In genomic region chr14:23094546-23095157, GRCm38 (mm10) we compare ENCODE assay signal across 19 mouse cellular contexts.
A peak's percentile ranks its signal among the peaks of the same experiment; 100 is the strongest.
DNase-seq lines count a peak whose midpoint lies in the region; ATAC-seq lines count a peak whose summit lies in the region.
"Had no signal": no experiment of that assay in that cellular context is flagged by ENCODE, and none has a peak within 500 bp of the region (broad histone marks: within the 10 kb centered on the region; RNA-seq: fewer than 3 reads in every experiment).

No protein-coding gene starts in this region.

- peak; percentile 75; the same call in 1 of the 2 replicates for ATAC-seq in midbrain, embryonic 13.5 days
- no peak for ATAC-seq in midbrain, embryonic 11.5 days (ENCODE audit: low FRiP score)
- peak; percentile 64 for ATAC-seq in hindbrain, embryonic 16.5 days

- peak overlapping the region; percentile 56 for H3K27ac ChIP-seq in midbrain, embryonic 13.5 days
- no peak overlapping the region for H3K27ac ChIP-seq in midbrain, embryonic 11.5 days (ENCODE audit: low read depth, low read length)
- peak overlapping the region; percentile 29; the same call in 1 of the 2 replicates for H3K27ac ChIP-seq in hindbrain, embryonic 16.5 days (ENCODE audit: low read depth, low read length)
- H3K27ac ChIP-seq: left cerebral cortex, adult 2 months; liver, embryonic 14.5 days; neural tube, embryonic 12.5 days had no signal

- peak; percentile 15 for DNase-seq in embryo, embryonic 10.5 days (ENCODE audit: low spot score)
- DNase-seq in embryo, embryonic 9.5 days (ENCODE audit: extremely low spot score): no peak
- DNase-seq in midbrain, embryonic 11.5 days (ENCODE audit: low spot score, missing footprints): no peak
- DNase-seq in retina, postnatal 1 day: peak; percentile 10
- DNase-seq in right cerebral cortex, postnatal 14 days: no peak
- no peak for DNase-seq in kidney, postnatal 14 days
- DNase-seq: cerebellum, adult 11 months; cerebellum, postnatal 36 days; gastrocnemius, postnatal 36 days; heart, postnatal 36 days; kidney, adult 18-20 months; lung, postnatal 10 days; thymus, postnatal 4 days had no signal

- H3K4me2 ChIP-seq in midbrain, embryonic 13.5 days (replicated peaks): peak overlapping the region; percentile 25; the same call in 1 of the 2 replicates
- no peak overlapping the region for H3K4me2 ChIP-seq in midbrain, embryonic 11.5 days
- no peak overlapping the region for H3K4me2 ChIP-seq in hindbrain, embryonic 16.5 days (ENCODE audit: low read length)
- H3K4me2 ChIP-seq: heart, embryonic 12.5 days; neural tube, embryonic 12.5 days had no signal

- H3K27me3 ChIP-seq in midbrain, embryonic 13.5 days: no peaks in the 10 kb centered on the region
- no peaks in the 10 kb centered on the region for H3K27me3 ChIP-seq in midbrain, embryonic 11.5 days (ENCODE audit: control insufficient read depth, insufficient read depth, low read length)
- no peaks in the 10 kb centered on the region for H3K27me3 ChIP-seq in hindbrain, embryonic 16.5 days (replicated peaks; ENCODE audit: control insufficient read depth, insufficient read depth, low read length)
- H3K27me3 ChIP-seq: heart, embryonic 12.5 days; neural tube, embryonic 12.5 days had no signal

- no peak overlapping the region for H3K9ac ChIP-seq in midbrain, embryonic 13.5 days (replicated peaks)
- H3K9ac ChIP-seq in midbrain, embryonic 11.5 days (ENCODE audit: low read length): no peak overlapping the region
- H3K9ac ChIP-seq in hindbrain, embryonic 16.5 days (ENCODE audit: low read depth, low read length): no peak overlapping the region
- H3K9ac ChIP-seq: heart, embryonic 12.5 days; liver, embryonic 14.5 days; neural tube, embryonic 12.5 days had no signal

- H3K9me3 ChIP-seq in midbrain, embryonic 13.5 days: no peaks in the 10 kb centered on the region
- H3K9me3 ChIP-seq in midbrain, embryonic 11.5 days (ENCODE audit: control insufficient read depth, low read length): no peaks in the 10 kb centered on the region
- H3K9me3 ChIP-seq in hindbrain, embryonic 16.5 days (ENCODE audit: control insufficient read depth, low read length): no peaks in the 10 kb centered on the region
- H3K9me3 ChIP-seq: heart, embryonic 12.5 days; neural tube, embryonic 12.5 days had no signal

- H3K4me1 ChIP-seq in midbrain, embryonic 13.5 days (replicated peaks): peaks cover 22% of the 10 kb centered on the region
- no peaks in the 10 kb centered on the region for H3K4me1 ChIP-seq in midbrain, embryonic 11.5 days (ENCODE audit: control insufficient read depth, insufficient read depth, low read length)
- H3K4me1 ChIP-seq in hindbrain, embryonic 16.5 days (ENCODE audit: control insufficient read depth, insufficient read depth, low read depth, low read length): peaks cover 12% of the 10 kb centered on the region

- no peak overlapping the region for H3K4me3 ChIP-seq in midbrain, embryonic 13.5 days (replicated peaks)
- no peak overlapping the region for H3K4me3 ChIP-seq in midbrain, embryonic 11.5 days (ENCODE audit: low read depth, low read length)
- no peak overlapping the region for H3K4me3 ChIP-seq in hindbrain, embryonic 16.5 days (ENCODE audit: low read length)
- H3K4me3 ChIP-seq: heart, embryonic 12.5 days; left cerebral cortex, adult 2 months; neural tube, embryonic 12.5 days had no signal

- no peaks in the 10 kb centered on the region for H3K36me3 ChIP-seq in midbrain, embryonic 13.5 days
- H3K36me3 ChIP-seq in midbrain, embryonic 11.5 days (ENCODE audit: control insufficient read depth, insufficient read depth, low read length): no peaks in the 10 kb centered on the region
- H3K36me3 ChIP-seq in hindbrain, embryonic 16.5 days (ENCODE audit: control insufficient read depth, insufficient read depth, low read length): no peaks in the 10 kb centered on the region
- H3K36me3 ChIP-seq: heart, embryonic 12.5 days; neural tube, embryonic 12.5 days had no signal

- WGBS in midbrain, embryonic 13.5 days: 43% methylated on average over 5 of the region's 5 CpGs
- 65% methylated on average over 5 of the region's 5 CpGs for WGBS in midbrain, embryonic 11.5 days
- 47% methylated on average over 5 of the region's 5 CpGs for WGBS in hindbrain, embryonic 16.5 days

Comparison
In these comparisons a context has a peak if more than half of its experiments do, and no peak if none do; other contexts are left out.
1. DNase-seq: peak in embryo, embryonic 10.5 days (single experiment) and retina, postnatal 1 day (single experiment); none in embryo, embryonic 9.5 days (single experiment), midbrain, embryonic 11.5 days (single experiment), right cerebral cortex, postnatal 14 days (single experiment) and kidney, postnatal 14 days (single experiment).